Mouse (Mus musculus) hindbrain, embryonic 16.5 days (tissue): ENCODE data around the gene Cplx2. TPM values are rescaled to one million over a fixed set of nuclear protein-coding genes. Genes with fewer than 3 reads are reported as not detected.

Experiments used
- ATAC-seq: fragments of 200-750 bp; cut with Nextera tagmentation; 2 replicates; pipeline ENCODE4 v1.8.0; 2017; ENCODE audit warnings: moderate TSS enrichment, moderate library complexity
- H3K27ac ChIP-seq: fragments of 300-500 bp; sonication (generic); 2 replicates; pipeline ENCODE4 v1.5.1; 2014; ENCODE audit warnings: low read depth, mild to moderate bottlenecking, control low read depth, low read length, moderate library complexity
- H3K27me3 ChIP-seq: fragments of 300-500 bp; sonication (generic); replicated peaks from 2 replicates; pipeline ENCODE4 v1.6.1; 2014; ENCODE audit warnings: low read length; ENCODE audit not compliant: control insufficient read depth, insufficient read depth
- H3K36me3 ChIP-seq: fragments of 300-500 bp; sonication (generic); 2 replicates; pipeline ENCODE4 v1.6.1; 2014; ENCODE audit warnings: mild to moderate bottlenecking, low read length, moderate library complexity, mixed read lengths; ENCODE audit not compliant: control insufficient read depth, insufficient read depth
- H3K4me1 ChIP-seq: fragments of 300-500 bp; sonication (generic); 2 replicates; pipeline ENCODE4 v1.6.1; 2014; ENCODE audit warnings: low read depth, low read length; ENCODE audit not compliant: control insufficient read depth, insufficient read depth
- H3K4me2 ChIP-seq: fragments of 300-500 bp; sonication (generic); 2 replicates; pipeline ENCODE4 v1.6.1; 2014; ENCODE audit warnings: mild to moderate bottlenecking, low read length, control low read depth, moderate library complexity
- H3K4me3 ChIP-seq: fragments of 300-500 bp; sonication (generic); 2 replicates; pipeline ENCODE4 v1.5.1; 2014; ENCODE audit warnings: mild to moderate bottlenecking, low read length, control low read depth, moderate library complexity
- H3K9ac ChIP-seq: fragments of 300-500 bp; sonication (generic); 2 replicates; pipeline ENCODE4 v1.6.1; 2014; ENCODE audit warnings: low read depth, mild to moderate bottlenecking, control low read depth, low read length, moderate library complexity
- H3K9me3 ChIP-seq: fragments of 300-500 bp; sonication (generic); 2 replicates; pipeline ENCODE4 v1.6.1; 2014; ENCODE audit warnings: mild to moderate bottlenecking, low read length, moderate library complexity; ENCODE audit not compliant: control insufficient read depth
- WGBS: fragments of 180-500 bp; shearing (Covaris S2); extraction: QIAGEN DNeasy Blood & Tissue Kit; methylation state at CpG from one replicate; pipeline ENCODE4 v1.1.7; 2014; 5-methylcytosine and 5-hydroxymethylcytosine counted together
- polyA plus RNA-seq: library from polyadenylated mRNA; unstranded; fragments of >200 nt; fragmentation: Nextera tagmentation; extraction: Ambion mirVana; gene quantifications from 2 replicates; pipeline ENCODE4 v1.2.1, GENCODE M21; 2015

Cplx2 gene
- 36.6 and 41.9 TPM in 2 replicates for polyA plus RNA-seq

GRCm38 (mm10) chr13:54371049-54371386 lies at the start of gene Cplx2:
Gene Cplx2, plus strand, starts transcription at chr13:54371349.
- peak within 1 kb of the TSS; percentile 83 for H3K27ac ChIP-seq
- peaks cover 29% of the 10 kb centered on the region for H3K4me1 ChIP-seq
- H3K9me3 ChIP-seq = no peaks in the 10 kb centered on the region
- H3K4me3 ChIP-seq = peak within 1 kb of the TSS; percentile 51
- H3K9ac ChIP-seq = peak within 1 kb of the TSS; percentile 73
- peak; percentile 4; the same call in 1 of the 2 replicates for ATAC-seq
- 3% methylated on average over 7 of the region's 7 CpGs for WGBS
- H3K27me3 ChIP-seq = 0 out of 2 replicates have a peak, but pooled peaks cover 4% of the 10 kb centered on the region
- peak within 1 kb of the TSS; percentile 65 for H3K4me2 ChIP-seq
- H3K36me3 ChIP-seq = no peaks in the 10 kb centered on the region

GRCm38 (mm10) chr13:54322396-54323306 lies 48.5 kb upstream of the Cplx2 start:
- H3K27me3 ChIP-seq = no peaks in the 10 kb centered on the region
- peak overlapping the region; percentile 27; the same call in 1 of the 2 replicates for H3K27ac ChIP-seq
- H3K9me3 ChIP-seq = no peaks in the 10 kb centered on the region
- no peak overlapping the region for H3K4me2 ChIP-seq
- no peak overlapping the region for H3K4me3 ChIP-seq
- peaks cover 9% of the 10 kb centered on the region for H3K4me1 ChIP-seq
- H3K9ac ChIP-seq = no peak overlapping the region
- ATAC-seq = peak; percentile 25; the same call in 1 of the 2 replicates
- H3K36me3 ChIP-seq = no peaks in the 10 kb centered on the region
- WGBS = 21% methylated on average over 19 of the region's 19 CpGs

DNA sequence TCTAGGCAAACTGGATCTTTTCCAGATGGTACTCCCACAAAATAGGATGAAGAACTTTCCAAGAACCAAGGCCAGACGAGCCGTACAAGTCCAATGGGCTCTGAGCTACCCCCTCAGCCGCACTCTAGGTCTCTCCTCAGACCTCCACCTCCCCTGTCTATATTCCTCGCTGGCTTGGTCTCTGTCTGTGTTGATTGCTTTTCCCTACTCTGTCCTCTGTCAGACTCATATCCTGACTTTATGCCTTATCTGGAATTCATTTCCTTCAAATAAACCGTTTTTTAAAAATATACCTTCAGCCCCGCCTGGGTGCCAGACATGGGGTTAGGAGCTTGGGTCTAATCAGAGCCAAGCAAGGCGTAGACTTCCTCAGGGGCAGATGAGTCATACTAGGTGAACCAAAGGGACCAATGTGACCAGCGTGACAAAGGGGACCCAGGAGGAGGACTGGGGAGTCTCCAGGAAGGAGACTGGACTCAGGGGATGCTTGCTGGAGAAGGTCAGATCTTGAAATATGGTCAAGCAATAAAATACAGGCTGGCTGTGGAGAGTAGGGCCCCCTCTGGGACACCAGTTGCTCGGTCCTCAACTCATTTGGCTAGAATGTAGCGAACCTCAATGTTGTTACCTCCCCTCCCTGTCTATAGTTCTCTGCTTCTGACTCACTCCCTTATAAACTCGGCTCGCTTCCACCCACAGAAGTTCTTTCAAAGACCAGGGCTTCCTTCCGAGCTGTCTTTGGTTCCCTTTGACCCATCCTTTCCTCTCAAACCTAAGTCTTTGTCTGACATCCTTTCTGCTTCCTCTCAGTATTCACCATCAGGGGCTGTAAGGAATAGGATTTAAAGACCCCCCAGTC lies 47.6 kb upstream of the Cplx2 start:
- Histone ChIP-seq H3K9ac (no peak overlapping the region), H3K4me1 (peaks cover 15% of the 10 kb centered on the region), H3K4me3 (no peak overlapping the region), H3K27ac (peak overlapping the region; percentile 51), H3K36me3 (no peaks in the 10 kb centered on the region), H3K4me2 (no peak overlapping the region), H3K27me3 (no peaks in the 10 kb centered on the region), H3K9me3 (no peaks in the 10 kb centered on the region)
- no peak for ATAC-seq
- WGBS = 73% methylated on average over 13 of the region's 13 CpGs

GRCm38 (mm10) chr13:54324178-54324577 lies 47.0 kb upstream of the Cplx2 start:
- peak; percentile 44; the same call in 1 of the 2 replicates for ATAC-seq
- 32% methylated on average over 2 of the region's 2 CpGs for WGBS
- Histone ChIP-seq H3K9ac (no peak overlapping the region), H3K4me3 (no peak overlapping the region), H3K4me1 (peaks cover 18% of the 10 kb centered on the region), H3K36me3 (no peaks in the 10 kb centered on the region), H3K27me3 (no peaks in the 10 kb centered on the region), H3K9me3 (no peaks in the 10 kb centered on the region), H3K4me2 (no peak overlapping the region), H3K27ac (peak overlapping the region; percentile 51; the same call in 1 of the 2 replicates)

DNA sequence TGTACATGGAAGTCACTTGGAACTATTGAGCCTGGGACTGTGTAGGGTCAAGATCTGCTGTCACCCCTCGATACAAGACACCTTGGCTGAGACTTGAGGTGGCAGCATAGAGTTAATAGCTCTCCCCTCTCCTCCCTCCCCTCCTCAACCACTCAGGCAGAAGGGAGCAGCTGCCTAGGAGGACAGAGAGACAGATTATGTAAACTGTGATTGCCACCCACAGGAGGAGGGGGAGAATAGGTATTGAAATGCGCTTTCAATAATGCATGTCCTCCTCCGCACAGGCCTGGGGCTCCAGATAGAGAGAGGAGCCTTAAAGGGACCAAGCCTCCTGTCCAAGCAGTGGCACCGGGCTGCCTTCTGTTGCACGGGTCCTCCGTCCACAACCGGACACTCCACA lies 45.3 kb upstream of the Cplx2 start:
- Histone ChIP-seq H3K36me3 (no peaks in the 10 kb centered on the region), H3K4me2 (no peak overlapping the region), H3K4me1 (peaks cover 22% of the 10 kb centered on the region), H3K27ac (no peak overlapping the region), H3K27me3 (no peaks in the 10 kb centered on the region), H3K4me3 (no peak overlapping the region), H3K9ac (no peak overlapping the region), H3K9me3 (no peaks in the 10 kb centered on the region)
- peak; percentile 74 for ATAC-seq
- WGBS = 31% methylated on average over 7 of the region's 7 CpGs

GRCm38 (mm10) chr13:54326686-54327447 lies 44.3 kb upstream of the Cplx2 start:
- H3K4me1 ChIP-seq = peaks cover 27% of the 10 kb centered on the region
- ATAC-seq = no peak
- no peak overlapping the region for H3K4me2 ChIP-seq
- no peaks in the 10 kb centered on the region for H3K9me3 ChIP-seq
- no peak overlapping the region for H3K4me3 ChIP-seq
- no peaks in the 10 kb centered on the region for H3K27me3 ChIP-seq
- no peak overlapping the region for H3K9ac ChIP-seq
- WGBS = 91% methylated on average over 6 of the region's 6 CpGs
- no peaks in the 10 kb centered on the region for H3K36me3 ChIP-seq
- H3K27ac ChIP-seq = no peak overlapping the region

DNA sequence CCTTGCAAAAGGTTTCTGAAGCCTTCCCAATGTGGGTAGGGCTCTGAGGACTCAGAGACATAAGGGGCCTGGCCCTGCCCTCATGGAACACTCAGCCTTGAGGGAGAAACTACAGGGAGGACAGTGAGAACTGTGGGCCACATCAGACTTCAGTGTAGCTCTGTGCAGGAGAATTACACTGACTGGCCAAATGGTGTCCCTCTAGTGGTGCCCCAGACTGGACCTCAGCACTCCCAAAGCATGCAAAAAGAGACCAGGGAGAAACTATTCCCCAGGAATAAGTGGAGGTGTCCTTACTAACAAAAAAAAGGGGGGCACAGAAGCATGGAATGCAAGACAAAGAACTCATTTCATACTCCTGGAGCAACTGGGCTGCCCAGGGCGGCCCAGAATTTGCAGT lies 43.1 kb upstream of the Cplx2 start:
- WGBS = 33% methylated on average over 1 of the region's 1 CpGs
- H3K4me2 ChIP-seq = no peak overlapping the region
- H3K27me3 ChIP-seq = no peaks in the 10 kb centered on the region
- no peak overlapping the region; the same call in 1 of the 2 replicates for H3K27ac ChIP-seq
- no peak for ATAC-seq
- H3K36me3 ChIP-seq = no peaks in the 10 kb centered on the region
- H3K9ac ChIP-seq = no peak overlapping the region
- H3K4me3 ChIP-seq = no peak overlapping the region
- peaks cover 34% of the 10 kb centered on the region for H3K4me1 ChIP-seq
- H3K9me3 ChIP-seq = no peaks in the 10 kb centered on the region

- Histone ChIP-seq H3K4me1 (peaks cover 34% of the 10 kb centered on the region), H3K4me3 (no peak overlapping the region), H3K4me2 (no peak overlapping the region), H3K36me3 (no peaks in the 10 kb centered on the region), H3K27me3 (no peaks in the 10 kb centered on the region), H3K9me3 (no peaks in the 10 kb centered on the region), H3K9ac (no peak overlapping the region), H3K27ac (0 out of 2 replicates have a peak overlapping the region, but pooled peaks have one; percentile 20)
- ATAC-seq = no peak
- WGBS = 13% methylated on average over 8 of the region's 8 CpGs
Measured at GRCm38 (mm10) chr13:54328954-54329490, 42.1 kb upstream of the Cplx2 start.
